Mouse (Mus musculus): ENCODE measurements around the gene Prkd2.

Gene Prkd2

DNA sequence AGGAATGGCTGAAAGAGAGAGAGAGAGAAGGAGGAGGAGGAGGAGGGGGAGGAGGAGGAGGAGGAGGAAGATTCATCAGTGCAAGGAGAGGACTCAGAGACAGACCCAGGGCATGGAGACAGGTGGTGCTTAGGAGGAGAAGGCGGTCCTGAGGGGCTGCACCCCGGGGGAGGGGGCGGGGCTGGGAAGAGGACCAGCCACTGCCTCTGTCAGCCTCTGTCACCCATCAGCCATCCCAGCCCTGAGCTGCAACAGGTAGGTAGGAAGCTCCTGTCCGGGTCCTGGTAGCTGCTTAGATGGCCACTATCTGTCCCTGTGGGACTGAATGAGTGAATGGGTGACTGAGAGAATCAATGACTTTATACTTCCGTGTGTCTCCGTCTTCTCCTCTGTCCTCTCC lies 50.9 kb downstream of the Prkd2 start:
- no peak for DNase-seq (ENCODE audit: low spot score in 2 of 2)

DNA sequence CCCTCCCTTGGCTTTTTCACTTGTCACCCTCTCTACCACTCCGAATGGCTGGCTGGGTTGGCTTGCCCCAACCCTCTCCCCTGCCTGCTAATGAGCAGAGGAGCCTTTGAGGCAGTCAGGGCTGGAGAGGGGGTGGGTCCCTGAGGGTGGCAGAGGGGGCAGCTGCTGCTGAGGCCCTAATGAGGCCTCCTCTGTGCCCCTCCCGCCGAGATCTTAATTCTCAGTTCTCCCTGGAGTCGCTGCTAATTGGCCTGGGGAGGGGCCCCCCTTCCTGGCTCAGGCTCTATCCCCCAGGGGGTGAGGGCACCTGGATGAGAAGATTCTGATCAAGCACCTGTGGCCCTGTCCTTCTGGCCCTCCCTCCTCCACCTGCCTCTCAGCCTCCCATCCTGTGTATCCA lies 51.6 kb downstream of the Prkd2 start:
- no peak for DNase-seq (ENCODE audit: low spot score in 2 of 2)

DNA sequence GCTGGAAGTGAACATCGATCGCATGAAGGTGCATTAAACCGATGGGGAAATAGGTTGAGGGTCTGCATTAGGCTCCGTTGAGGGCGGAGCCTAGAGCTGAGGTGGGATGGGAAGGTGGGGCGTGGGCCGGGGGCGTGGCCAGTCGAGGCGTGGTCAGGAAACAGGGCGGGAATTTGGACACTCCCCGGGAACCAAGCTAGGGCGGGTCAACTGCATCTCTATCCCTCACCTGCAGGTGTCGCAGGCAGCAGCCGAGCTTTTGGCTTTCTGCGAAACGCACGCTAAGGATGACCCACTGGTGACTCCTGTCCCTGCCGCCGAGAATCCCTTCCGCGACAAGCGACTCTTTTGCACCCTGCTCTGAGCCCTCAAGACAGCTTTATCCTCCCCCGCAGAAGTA lies 52.3 kb downstream of the Prkd2 start:
- DNase-seq (ENCODE audit: low spot score in 2 of 2), result peak in 1 of 2 experiments; percentile 72

DNA sequence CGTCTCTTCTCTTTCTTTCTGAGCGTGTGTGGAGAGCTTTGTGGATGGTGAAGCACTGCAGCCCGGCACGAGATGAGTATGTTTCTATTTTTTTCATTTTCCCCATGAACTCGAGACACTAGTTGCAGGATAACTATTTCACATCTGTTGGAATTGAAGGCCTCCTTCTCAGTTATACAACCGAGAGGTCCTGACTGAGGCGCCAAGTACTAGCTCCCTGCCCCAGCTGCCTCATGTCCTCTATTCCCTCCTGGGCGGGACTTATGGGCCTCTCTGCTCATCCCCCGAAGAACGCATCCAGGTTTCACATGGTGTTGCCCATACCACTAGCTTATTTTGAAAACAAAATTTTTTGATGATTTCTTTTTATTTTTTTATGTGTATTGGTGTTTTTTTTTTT lies 52.8 kb downstream of the Prkd2 start:
- no peak for DNase-seq (ENCODE audit: low spot score in 2 of 2)

DNA sequence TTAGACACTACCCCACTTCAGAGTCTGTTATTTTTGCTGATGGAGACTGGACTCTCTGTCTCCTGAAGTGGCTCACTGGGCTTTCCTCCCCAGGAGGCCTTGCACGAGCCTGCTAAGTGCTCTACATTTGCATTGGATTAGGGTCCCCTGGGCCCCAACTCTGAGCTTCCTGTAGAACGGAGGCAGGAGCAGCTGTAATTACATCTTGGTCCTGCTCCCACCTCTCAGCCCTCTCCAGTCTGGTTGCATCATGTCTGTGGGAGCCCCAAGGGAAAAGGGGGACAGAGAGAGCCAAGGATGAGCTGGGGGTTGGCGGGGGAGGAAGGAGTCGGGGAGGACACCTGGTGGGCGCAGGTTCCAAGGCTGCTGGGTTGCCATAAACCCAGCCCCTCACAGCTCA lies 57.8 kb downstream of the Prkd2 start:
- DNase-seq (ENCODE audit: low spot score in 2 of 2), result no peak

DNA sequence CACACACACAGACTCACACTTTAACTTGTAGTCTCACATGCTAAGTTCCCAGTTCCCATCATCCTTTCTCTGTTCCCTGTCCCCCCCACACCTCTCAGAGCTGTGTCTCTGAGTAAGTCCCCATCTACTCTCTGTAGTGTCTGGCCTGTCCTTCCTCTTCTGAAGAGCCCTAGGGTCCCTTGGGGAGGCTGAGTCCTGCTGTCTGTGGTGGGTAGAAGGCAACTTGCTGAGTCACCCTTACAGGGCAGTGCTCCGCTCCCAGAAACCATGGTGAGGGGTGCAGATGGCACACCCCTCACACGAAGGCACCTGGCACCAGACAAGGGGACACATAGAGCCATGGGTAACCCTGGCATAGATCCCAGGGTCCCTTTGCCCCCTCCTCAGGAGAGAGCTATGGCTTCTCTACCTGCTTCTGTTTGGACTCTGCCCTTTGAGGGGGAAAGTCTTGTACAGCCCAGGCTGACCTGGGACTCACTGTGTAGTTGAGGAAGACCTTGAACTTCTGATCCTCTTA lies 60.8 kb downstream of the Prkd2 start:
- DNase-seq (ENCODE audit: low spot score in 2 of 2), result no peak

DNA sequence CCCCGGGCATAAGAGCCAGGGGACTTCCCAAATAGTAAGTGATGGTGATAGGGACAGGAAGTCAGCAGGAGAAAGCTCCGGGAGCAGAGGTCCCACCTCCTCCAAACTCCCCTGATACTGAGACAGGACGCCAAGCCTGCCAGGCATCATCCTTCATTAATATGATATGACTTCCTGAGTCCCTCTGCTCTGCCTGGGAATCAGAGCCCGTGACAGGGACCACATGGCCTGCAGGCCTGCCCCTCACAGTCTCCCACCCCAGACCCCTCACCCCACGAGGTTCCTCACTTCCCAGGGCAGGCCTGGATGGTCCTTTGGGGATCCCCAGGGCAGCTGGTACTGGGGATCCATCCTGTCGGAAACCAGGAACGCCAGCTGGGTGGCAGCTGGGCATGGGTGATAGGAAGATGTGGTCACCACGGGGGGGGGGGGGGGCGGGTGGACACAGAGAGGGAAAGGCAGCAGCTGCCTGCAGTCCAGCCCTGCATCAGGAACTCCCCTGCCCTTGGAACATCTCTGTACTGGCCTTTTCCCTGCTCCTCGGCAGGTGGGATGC lies 61.5 kb downstream of the Prkd2 start:
- no peak for DNase-seq (ENCODE audit: low spot score in 2 of 2)

DNA sequence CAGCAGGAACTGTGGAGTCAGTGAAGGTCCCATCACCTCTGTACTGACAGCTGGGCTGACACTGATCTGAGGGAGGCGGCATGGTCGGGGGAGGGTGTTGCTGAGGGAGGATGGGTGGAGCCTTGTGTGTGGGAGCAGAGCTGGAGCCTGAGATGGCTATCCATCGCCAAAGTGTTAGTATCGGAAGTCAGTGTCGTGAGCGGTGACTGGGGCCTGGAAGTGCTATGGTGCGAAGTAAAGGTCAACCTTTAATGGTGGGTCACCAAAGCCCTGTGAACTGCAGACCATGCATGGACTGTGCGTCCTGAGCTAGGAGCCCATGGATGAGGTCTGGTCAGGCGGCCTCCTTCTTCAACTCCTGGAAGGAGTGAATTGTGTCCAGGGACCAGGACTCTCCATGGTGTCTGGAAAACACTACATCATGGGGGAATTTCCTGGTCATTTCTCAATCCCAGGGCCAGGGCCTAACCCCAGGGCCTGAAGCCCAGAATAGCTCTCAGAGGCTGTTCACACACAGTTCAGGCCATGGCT lies 62.9 kb downstream of the Prkd2 start:
- no peak for DNase-seq (ENCODE audit: low spot score in 2 of 2)

DNA sequence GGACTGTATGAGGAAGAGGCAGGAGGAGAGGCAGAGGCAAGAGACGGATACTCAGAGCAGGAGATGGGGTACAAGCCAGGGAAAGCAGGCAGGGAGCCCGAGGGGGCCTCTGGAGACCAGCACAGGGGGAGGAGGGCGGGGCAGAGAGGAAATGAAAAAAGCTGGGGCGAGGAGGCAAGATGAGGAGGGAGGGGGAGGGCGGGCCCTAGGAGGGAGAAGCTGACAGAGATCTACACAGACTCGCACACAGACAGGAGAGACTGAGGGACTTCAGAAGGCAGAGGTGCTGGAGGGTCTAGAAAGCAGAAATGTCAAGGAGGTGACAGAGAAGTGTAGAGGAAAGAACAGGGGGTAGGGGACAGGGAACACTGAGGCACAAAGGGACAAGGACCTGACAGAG lies 63.6 kb downstream of the Prkd2 start, which contains the start of gene Ptgir:
Gene Ptgir, plus strand, starts transcription at position 210 of the 400 bp plus-strand sequence.
- DNase-seq (ENCODE audit: low spot score in 2 of 2), result no peak

DNA sequence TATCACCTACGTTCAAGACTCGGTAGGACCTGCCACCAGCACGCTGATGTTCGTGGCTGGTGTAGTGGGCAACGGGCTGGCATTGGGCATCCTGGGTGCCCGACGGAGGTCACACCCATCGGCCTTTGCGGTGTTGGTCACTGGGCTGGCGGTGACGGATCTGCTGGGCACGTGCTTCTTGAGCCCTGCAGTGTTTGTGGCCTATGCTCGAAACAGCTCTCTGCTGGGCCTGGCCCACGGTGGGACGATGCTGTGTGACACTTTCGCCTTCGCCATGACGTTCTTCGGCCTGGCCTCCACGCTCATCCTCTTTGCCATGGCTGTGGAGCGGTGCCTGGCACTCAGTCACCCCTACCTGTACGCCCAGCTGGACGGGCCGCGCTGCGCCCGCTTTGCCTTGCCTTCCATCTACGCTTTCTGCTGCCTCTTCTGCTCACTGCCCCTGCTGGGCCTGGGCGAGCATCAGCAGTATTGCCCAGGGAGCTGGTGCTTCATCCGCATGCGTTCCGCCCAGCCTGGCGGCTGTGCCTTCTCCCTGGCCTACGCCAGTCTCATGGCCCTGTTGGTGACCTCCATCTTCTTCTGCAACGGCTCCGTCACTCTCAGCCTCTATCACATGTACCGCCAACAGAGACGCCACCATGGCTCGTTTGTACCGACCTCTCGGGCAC lies 64.3 kb downstream of the Prkd2 start:
- DNase-seq (ENCODE audit: low spot score in 2 of 2), result no peak

DNA sequence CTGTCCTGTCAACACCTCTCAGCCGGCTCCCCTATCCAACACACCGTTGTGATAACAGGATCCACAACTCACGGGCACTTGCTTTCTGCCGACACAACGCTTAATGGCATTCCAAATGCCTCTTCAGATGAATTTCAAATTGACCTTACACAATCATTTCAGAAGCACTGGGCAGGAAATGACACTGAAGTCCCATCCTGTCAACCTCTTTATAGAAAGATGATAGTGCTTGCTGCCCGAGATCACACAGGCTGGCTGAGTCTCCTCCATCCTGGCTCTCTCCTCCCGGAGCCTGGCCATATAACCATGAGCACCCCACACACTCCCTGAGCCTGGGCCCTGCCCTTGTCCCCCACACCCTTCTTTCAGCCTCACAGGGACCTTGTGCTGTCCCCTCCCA lies 65.1 kb downstream of the Prkd2 start:
- DNase-seq (ENCODE audit: low spot score in 2 of 2), result no peak

DNA sequence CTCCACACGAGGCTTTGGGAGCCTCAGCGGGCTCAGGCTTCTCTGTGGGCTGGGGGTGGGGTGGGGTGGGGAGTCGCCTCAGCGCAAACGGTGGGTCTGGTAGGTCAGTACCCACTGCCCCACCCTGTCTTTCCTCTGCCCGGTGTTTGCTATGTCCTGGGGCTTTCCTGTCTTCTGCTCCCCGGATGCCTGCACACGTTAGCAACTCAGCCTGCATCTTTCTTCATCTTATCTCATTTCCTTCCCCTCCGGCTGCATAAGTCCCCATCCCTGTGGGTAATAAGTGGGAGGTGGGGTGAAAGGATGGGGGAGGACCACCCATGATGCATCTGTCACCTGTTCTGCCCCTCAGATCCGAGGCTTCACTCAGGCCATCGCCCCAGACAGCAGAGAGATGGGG lies 65.7 kb downstream of the Prkd2 start:
- no peak for DNase-seq (ENCODE audit: low spot score in 2 of 2)

DNA sequence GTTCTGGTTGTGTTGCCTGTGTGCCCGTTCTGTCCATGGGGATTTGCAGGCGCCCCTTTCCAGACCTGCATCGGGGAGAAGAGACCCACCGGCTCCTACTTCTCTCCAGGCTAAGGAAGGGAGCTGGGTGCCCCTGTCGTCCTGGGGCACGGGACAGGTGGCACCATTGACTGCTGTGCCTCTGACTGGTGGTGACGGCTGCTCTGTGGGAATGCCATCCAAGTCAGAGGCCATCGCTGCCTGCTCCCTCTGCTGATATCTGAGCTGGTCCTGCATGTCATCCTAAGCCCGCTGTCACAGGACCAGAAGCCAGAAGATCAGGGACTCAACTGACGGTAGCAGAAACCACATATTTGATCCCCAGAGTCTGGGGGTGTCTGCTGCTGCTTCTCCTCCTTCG lies 66.2 kb downstream of the Prkd2 start:
- no peak for DNase-seq (ENCODE audit: low spot score in 2 of 2)

DNA sequence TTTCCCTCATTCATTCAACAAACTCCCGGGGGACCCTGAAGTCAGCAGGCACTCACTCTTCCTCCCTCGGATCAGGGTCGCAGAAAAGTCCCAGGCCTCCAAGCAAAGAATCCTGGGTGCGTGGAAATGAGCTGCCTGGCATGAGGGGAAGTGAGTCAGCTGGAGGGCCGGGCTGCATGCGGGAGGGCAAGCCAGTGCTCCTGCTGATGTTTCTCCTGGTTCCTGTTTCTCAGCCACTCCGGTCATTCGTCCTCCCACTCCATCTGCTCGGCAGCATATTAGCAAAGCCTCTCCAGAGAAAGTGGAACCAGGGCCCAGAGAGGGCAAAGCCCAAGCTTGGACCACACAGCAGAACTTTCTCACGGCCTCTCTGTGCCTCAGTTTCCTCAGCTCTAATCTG lies 67.2 kb downstream of the Prkd2 start:
- DNase-seq (ENCODE audit: low spot score in 2 of 2), result no peak

DNA sequence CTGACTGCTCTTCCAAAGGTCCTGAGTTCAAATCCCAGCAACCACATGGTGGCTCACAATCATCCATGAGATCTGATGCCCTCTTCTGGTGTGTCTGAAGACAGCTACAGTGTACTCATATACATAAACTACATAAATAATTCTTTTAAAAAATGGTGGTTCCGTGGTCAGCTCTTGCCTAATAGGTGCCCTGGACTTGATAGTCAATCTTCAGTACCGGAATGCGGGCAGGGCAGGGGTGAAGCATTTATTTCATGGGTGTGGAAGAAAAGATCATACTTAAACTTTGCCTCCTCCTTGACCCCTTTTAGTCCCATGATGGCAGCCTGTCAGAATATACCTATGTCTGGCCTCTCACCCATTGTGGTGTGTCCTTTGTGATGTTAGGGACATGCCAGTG lies 69.2 kb downstream of the Prkd2 start:
- no peak for DNase-seq (ENCODE audit: low spot score in 2 of 2)

DNA sequence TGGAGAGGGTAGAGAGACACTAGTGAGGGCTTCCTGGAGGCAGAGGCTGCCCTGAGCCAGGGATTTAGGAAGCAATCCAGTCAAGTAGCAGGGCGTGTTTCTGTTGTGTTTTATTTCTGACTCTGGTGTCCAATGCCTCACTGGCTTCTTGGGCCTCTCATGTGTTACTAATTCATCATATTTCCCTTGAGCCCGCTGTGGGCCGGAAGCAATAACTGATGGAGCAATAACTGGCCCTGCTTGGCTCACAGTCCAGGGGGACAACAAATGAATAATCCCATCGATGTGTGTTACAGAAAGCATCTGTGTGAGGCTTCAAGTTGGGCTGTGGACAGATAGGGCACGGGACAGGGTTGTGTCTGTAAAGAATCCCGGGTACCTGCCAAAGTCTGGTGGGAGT lies 69.7 kb downstream of the Prkd2 start:
- DNase-seq (ENCODE audit: low spot score in 2 of 2), result no peak

DNA sequence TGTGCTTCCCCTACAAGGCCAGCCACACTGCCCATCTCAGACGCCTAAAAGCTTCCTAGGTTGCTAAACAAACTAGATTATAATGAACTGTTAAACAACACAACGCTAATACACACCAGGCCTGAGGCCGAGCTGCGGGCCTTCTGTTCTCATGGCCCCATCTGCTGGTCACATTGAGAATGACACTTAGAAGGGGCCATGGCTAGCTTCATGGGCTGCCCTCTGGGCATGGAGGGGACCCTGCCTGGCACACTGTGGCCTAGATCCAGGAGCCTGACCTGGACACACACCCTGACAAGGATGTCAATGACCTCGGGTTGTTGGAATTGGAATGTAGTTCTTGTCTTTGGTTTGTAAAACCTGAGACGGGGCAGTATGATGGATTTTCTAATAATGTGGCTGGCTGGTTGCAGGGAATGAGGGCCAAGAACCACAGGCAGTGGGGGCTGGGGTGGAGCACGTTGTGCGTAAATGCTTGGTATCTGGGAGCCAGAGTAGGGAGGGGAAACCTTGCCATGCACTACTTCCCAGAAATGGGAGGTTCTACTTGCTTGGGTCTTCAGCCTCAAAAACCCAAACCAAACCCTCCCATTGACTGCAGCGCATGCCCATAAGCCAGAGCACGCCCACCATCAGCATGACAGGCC lies 71.2 kb downstream of the Prkd2 start:
- DNase-seq (ENCODE audit: low spot score in 2 of 2), result peak in 1 of 2 experiments; percentile 63

DNA sequence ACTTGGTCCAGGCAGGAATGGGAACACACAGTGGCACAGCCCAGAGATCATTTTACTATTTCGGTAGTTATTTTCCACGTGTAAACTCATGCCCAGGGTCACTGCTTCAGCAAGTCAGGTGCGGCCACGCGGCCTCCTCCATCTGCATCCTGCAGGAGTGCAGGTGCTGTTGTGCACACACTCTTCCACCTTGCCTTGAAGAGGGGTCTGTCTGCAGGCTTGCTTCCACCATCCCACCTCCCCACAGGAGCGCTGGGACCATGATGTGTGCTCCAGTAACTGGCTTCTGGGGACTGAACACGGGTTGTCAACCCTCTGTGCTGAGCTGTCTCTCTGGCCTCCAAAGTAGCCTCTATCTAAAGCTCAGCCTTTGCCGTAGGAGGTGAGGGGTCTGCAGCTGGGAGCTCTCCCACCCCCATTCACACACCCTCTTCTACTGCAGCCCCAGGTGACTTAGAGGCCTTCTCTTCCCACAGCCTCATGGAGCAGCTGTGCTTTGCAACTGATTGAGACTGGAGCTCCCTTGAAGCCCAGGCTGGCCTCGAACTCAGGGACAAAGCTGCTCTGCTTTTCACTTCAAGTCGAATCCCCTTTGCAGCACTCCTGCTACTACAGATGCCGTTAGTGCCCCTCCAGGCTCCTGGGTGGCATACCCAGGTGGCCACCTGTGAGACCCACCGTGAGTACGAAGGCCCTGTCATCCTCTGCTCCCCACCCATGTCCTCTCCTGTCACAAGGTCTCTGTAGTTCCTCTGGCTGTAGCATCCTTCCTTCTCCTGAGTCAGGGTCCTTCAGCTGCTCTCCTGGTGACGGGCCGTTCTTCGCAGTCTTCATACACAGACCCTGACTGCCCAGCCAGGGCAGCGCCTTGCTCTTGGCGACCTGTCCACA lies 72.0 kb downstream of the Prkd2 start:
- DNase-seq (ENCODE audit: low spot score in 2 of 2), result no peak

DNA sequence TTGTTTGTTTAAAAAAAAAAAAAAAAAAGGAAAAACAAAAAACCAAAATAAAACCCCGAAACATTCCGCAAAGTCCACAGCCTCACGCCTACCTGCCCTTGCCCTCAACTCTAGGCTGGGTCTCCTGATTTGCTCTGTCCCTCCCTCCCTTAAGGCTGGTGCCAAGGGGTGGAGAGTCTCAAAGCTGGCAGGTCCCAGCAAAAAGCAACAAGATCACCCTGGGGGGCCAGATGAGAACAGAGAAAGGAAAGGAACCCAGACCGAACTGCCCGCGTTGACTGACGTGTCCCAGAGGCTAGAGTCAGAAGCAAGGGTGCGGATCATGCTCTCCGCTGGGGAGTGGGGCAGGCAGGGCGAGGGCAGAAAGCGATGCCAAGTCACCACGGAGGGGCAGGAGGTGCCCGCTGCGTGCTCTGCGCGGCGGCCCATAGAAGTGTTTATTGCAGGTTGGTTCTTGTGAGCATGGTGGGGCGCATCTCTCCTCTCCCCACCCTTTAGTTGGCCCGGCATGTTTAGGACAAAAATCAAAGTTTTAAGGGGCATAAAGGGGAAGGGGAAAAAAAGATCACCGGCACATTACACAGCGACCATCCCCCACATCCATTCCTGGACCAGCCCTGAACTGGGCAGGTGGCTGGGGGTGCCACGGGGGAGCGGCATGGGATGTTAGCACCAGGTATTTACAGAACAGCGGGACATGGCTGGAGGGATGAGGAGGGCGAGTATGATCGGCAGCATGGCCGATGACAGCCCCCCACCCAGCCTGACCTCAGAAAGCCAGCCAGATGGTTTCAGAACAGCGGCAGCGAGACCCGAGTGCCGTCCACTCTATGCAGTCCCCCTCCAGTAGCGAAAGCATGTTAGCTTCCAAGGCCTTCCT lies 73.0 kb downstream of the Prkd2 start:
- DNase-seq (ENCODE audit: low spot score in 2 of 2), result no peak

DNA sequence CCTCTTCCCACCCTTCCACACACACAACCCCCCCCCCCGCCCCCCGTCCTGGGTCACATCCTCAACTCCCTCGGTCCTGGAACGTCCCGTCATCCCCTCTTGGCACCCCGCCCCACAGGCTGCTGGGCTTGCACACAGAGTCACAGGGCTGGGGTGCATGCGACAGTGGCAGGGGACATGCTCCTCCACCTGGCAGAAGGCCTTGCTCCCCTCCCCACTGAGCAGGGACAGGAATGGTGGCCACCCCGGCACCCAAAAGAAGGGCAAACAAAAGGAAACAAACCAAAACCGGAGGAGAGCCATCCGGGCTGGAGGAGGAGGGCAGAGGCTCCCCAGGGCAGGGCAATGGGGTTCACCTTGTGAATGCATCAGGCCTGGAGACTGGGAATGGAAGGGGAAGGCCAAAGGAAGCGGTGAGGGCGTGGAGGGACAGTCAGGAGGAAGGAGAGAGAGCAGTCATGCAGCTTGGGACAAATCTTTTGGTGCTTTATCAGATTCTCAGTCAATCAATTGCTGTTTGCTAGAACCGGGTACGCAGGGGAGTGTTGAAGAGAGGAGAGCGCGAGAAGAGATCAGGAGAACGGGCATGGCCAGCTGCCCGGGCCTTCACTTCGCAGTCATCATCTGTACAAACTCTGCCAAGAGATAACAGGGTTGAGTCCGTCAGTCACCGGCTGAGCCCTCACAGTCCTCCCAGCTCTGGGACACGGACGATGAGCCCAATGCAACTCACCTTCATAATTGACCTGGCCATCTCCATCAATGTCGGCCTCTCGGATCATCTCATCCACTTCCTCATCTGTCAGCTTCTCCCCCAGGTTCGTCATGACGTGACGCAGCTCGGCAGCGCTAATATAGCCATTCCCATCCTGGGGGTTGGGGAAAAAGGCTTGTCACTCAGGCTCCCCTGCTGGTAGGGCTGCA lies 73.9 kb downstream of the Prkd2 start:
- DNase-seq (ENCODE audit: low spot score in 2 of 2), result no peak
